Mouse (Mus musculus): ENCODE results near the gene Sypl2. TPM values are rescaled to one million over a fixed set of nuclear protein-coding genes. Genes with fewer than 3 reads are reported as not detected.

Sypl2 gene
- polyA plus RNA-seq, 2 experiments: 2.7 to 3.7 TPM

- no peak overlapping the region for H3K4me2 ChIP-seq (replicated peaks; ENCODE audit: low read depth, low read length, severe bottlenecking)
- H3K9ac ChIP-seq (ENCODE audit: low read depth, low read length, severe bottlenecking): no peak overlapping the region
- no peak overlapping the region for H3K4me3 ChIP-seq (replicated peaks; ENCODE audit: low read length)
- ATAC-seq (ENCODE audit: low FRiP score, low read depth) (no peak), DNase-seq (ENCODE audit: low spot score) (no peak)
- WGBS: 66% methylated on average over 4 of the region's 4 CpGs
- no peaks in the 10 kb centered on the region for H3K36me3 ChIP-seq (ENCODE audit: control insufficient read depth, insufficient read depth, low read length)
- H3K27me3 ChIP-seq (ENCODE audit: control insufficient read depth, insufficient read depth, low read length): no peaks in the 10 kb centered on the region
- H3K4me1 ChIP-seq (ENCODE audit: control insufficient read depth, insufficient read depth, low read length): peaks cover 14% of the 10 kb centered on the region
- H3K27ac ChIP-seq (replicated peaks; ENCODE audit: low read depth, low read length): no peak overlapping the region
- no peaks in the 10 kb centered on the region for H3K9me3 ChIP-seq (ENCODE audit: control insufficient read depth, low read length)
- TF ChIP-seq POLR2A (IDR thresholded peaks at IDR 0.05; ENCODE audit: borderline replicate concordance, extremely low read depth, insufficient read depth, insufficient read length): no peak
Measured at GRCm38 (mm10) chr3:108193686-108194085, 32.8 kb downstream of the Sypl2 start.

GRCm38 (mm10) chr3:108189897-108190296, 36.6 kb downstream of the Sypl2 start:
- 54% methylated on average over 5 of the region's 5 CpGs for WGBS

GRCm38 (mm10) chr3:108188716-108189490, 37.5 kb downstream of the Sypl2 start:
- no peak for ATAC-seq (ENCODE audit: low FRiP score, low read depth)
- Histone ChIP-seq H3K4me1 (ENCODE audit: control insufficient read depth, insufficient read depth, low read length) (0 out of 2 replicates have a peak, but pooled peaks cover 2% of the 10 kb centered on the region), H3K27me3 (ENCODE audit: control insufficient read depth, insufficient read depth, low read length) (no peaks in the 10 kb centered on the region; the same call in 1 of the 2 replicates), H3K9me3 (ENCODE audit: control insufficient read depth, low read length) (no peaks in the 10 kb centered on the region), H3K4me3 (replicated peaks; ENCODE audit: low read length) (no peak overlapping the region), H3K27ac (replicated peaks; ENCODE audit: low read depth, low read length) (no peak overlapping the region), H3K36me3 (ENCODE audit: control insufficient read depth, insufficient read depth, low read length) (0 out of 2 replicates have a peak, but pooled peaks cover 6% of the 10 kb centered on the region), H3K4me2 (replicated peaks; ENCODE audit: low read depth, low read length, severe bottlenecking) (no peak overlapping the region), H3K9ac (ENCODE audit: low read depth, low read length, severe bottlenecking) (no peak overlapping the region)
- 70% methylated on average over 9 of the region's 9 CpGs for WGBS
- no peak for TF ChIP-seq POLR2A (IDR thresholded peaks at IDR 0.05; ENCODE audit: borderline replicate concordance, extremely low read depth, insufficient read depth, insufficient read length)
- no peak for DNase-seq (ENCODE audit: low spot score)

More at GRCm38 (mm10) chr3:108189897-108190296, 36.6 kb downstream of the Sypl2 start:
- no peaks in the 10 kb centered on the region; the same call in 1 of the 2 replicates for H3K27me3 ChIP-seq (ENCODE audit: control insufficient read depth, insufficient read depth, low read length)
- H3K27ac ChIP-seq (replicated peaks; ENCODE audit: low read depth, low read length): no peak overlapping the region
- H3K4me2 ChIP-seq (replicated peaks; ENCODE audit: low read depth, low read length, severe bottlenecking): no peak overlapping the region
- no peak overlapping the region; the same call in 1 of the 2 replicates for H3K9ac ChIP-seq (ENCODE audit: low read depth, low read length, severe bottlenecking)
- H3K4me3 ChIP-seq (replicated peaks; ENCODE audit: low read length): no peak overlapping the region
- 0 out of 2 replicates have a peak, but pooled peaks cover 2% of the 10 kb centered on the region for H3K4me1 ChIP-seq (ENCODE audit: control insufficient read depth, insufficient read depth, low read length)
- DNase-seq (ENCODE audit: low spot score) (no peak), ATAC-seq (ENCODE audit: low FRiP score, low read depth) (no peak)
- no peaks in the 10 kb centered on the region for H3K9me3 ChIP-seq (ENCODE audit: control insufficient read depth, low read length)
- H3K36me3 ChIP-seq (ENCODE audit: control insufficient read depth, insufficient read depth, low read length): 0 out of 2 replicates have a peak, but pooled peaks cover 6% of the 10 kb centered on the region
- no peak for TF ChIP-seq POLR2A (IDR thresholded peaks at IDR 0.05; ENCODE audit: borderline replicate concordance, extremely low read depth, insufficient read depth, insufficient read length)

- H3K4me2 ChIP-seq (replicated peaks; ENCODE audit: low read depth, low read length, severe bottlenecking): peak overlapping the region; percentile 92
- no peaks in the 10 kb centered on the region; the same call in 1 of the 2 replicates for H3K27me3 ChIP-seq (ENCODE audit: control insufficient read depth, insufficient read depth, low read length)
- no peak for TF ChIP-seq POLR2A (IDR thresholded peaks at IDR 0.05; ENCODE audit: borderline replicate concordance, extremely low read depth, insufficient read depth, insufficient read length)
- 58% methylated on average over 20 of the region's 20 CpGs for WGBS
- H3K9me3 ChIP-seq (ENCODE audit: control insufficient read depth, low read length): no peaks in the 10 kb centered on the region
- peak overlapping the region; percentile 73 for H3K4me3 ChIP-seq (replicated peaks; ENCODE audit: low read length)
- no peak for DNase-seq (ENCODE audit: low spot score)
- no peak for ATAC-seq (ENCODE audit: low FRiP score, low read depth)
- H3K4me1 ChIP-seq (ENCODE audit: control insufficient read depth, insufficient read depth, low read length): 0 out of 2 replicates have a peak, but pooled peaks cover 2% of the 10 kb centered on the region
- H3K9ac ChIP-seq (ENCODE audit: low read depth, low read length, severe bottlenecking): peak overlapping the region; percentile 71; the same call in 1 of the 2 replicates
- H3K27ac ChIP-seq (replicated peaks; ENCODE audit: low read depth, low read length): no peak overlapping the region
- H3K36me3 ChIP-seq (ENCODE audit: control insufficient read depth, insufficient read depth, low read length): 0 out of 2 replicates have a peak, but pooled peaks cover 6% of the 10 kb centered on the region
Measured at GRCm38 (mm10) chr3:108187111-108187795, 39.2 kb downstream of the Sypl2 start.
